Mouse (Mus musculus) embryonic facial prominence, embryonic 10.5 days (tissue): ENCODE data around the gene Khdc1c. TPM values are rescaled to one million over a fixed set of nuclear protein-coding genes. Genes with fewer than 3 reads are reported as not detected.

Experiments
- DNase-seq: peaks from one replicate; pipeline ENCODE4 v3.0.0-alpha.2; 2017; ENCODE audit warnings: low spot score
- H3K27ac ChIP-seq: fragments of 300-500 bp; sonication (generic); replicated peaks from 2 replicates; pipeline ENCODE4 v1.5.1; 2016; ENCODE audit warnings: mild to moderate bottlenecking
- H3K27me3 ChIP-seq: fragments of 300-500 bp; sonication (generic); replicated peaks from 2 replicates; pipeline ENCODE4 v1.6.1; 2016; ENCODE audit warnings: low read depth, mild to moderate bottlenecking; ENCODE audit not compliant: poor library complexity, severe bottlenecking
- H3K36me3 ChIP-seq: fragments of 300-500 bp; sonication (generic); replicated peaks from 2 replicates; pipeline ENCODE4 v1.6.1; 2016; ENCODE audit warnings: mild to moderate bottlenecking, moderate library complexity
- H3K4me1 ChIP-seq: fragments of 300-500 bp; sonication (generic); 2 replicates; pipeline ENCODE4 v1.6.1; 2016
- H3K4me3 ChIP-seq: fragments of 300-500 bp; sonication (generic); 2 replicates; pipeline ENCODE4 v1.5.1; 2016; ENCODE audit warnings: mild to moderate bottlenecking, moderate library complexity
- H3K9me3 ChIP-seq: fragments of 300-500 bp; sonication (generic); 2 replicates; pipeline ENCODE4 v1.6.1; 2016; ENCODE audit warnings: mild to moderate bottlenecking
- WGBS: fragments of 180-500 bp; shearing (Covaris S2); methylation state at CpG from one replicate; pipeline ENCODE4 v1.1.7; 2016; 5-methylcytosine and 5-hydroxymethylcytosine counted together
- polyA plus RNA-seq: library from polyadenylated mRNA; unstranded; fragments of >200 nt; fragmentation: Nextera tagmentation; extraction: Ambion mirVana; gene quantifications from 2 replicates; pipeline ENCODE4 v1.2.1, GENCODE M21; 2016

The Khdc1c gene
- polyA plus RNA-seq, 1 experiment from 2014 or later = not detected

GRCm38 (mm10) chr1:21383256-21383655 lies 15.1 kb downstream of the Khdc1c start, which contains the start of gene Khdc1b:
Gene Khdc1b (plus strand): TSS chr1:21383556.
- no peak within 1 kb of the TSS for H3K4me3 ChIP-seq
- no peaks in the 10 kb centered on the region for H3K27me3 ChIP-seq
- H3K9me3 ChIP-seq = peaks cover 4% of the 10 kb centered on the region; the same call in 1 of the 2 replicates
- H3K27ac ChIP-seq = no peak within 1 kb of the TSS
- DNase-seq = no peak
- no peaks in the 10 kb centered on the region for H3K36me3 ChIP-seq
- no peaks in the 10 kb centered on the region for H3K4me1 ChIP-seq
- WGBS = 73% methylated on average over 1 of the region's 1 CpGs

DNA sequence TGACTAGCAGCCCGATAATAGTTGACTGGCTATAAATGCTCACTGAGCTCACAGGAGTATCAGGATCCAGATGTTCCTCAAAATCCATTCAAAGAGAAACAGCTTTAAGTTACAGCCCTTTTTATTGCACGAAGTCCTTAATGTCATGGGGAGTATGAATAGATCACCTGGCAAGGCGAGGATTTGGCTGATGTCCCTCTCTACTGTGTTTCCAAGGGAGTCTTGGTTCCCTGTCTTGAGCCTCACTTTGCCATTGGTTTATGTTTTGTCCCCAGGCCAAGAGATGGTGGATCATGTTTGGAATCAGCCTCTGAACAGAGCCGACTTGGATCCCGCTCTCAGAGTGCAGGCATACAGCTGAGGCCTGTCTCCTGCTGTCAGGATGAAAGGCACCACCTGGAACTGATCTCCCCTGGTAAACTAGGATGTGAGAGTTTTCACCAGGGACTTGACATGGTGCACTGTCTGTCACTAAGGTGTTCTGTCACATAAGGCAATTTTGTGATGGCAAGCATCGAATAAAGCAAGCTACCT lies 23.1 kb downstream of the Khdc1c start:
- H3K9me3 ChIP-seq = no peaks in the 10 kb centered on the region
- no peak overlapping the region for H3K4me3 ChIP-seq
- 82% methylated on average over 6 of the region's 6 CpGs for WGBS
- no peak overlapping the region for H3K27ac ChIP-seq
- no peaks in the 10 kb centered on the region for H3K27me3 ChIP-seq
- no peaks in the 10 kb centered on the region for H3K4me1 ChIP-seq
- no peak for DNase-seq
- H3K36me3 ChIP-seq = no peaks in the 10 kb centered on the region

DNA sequence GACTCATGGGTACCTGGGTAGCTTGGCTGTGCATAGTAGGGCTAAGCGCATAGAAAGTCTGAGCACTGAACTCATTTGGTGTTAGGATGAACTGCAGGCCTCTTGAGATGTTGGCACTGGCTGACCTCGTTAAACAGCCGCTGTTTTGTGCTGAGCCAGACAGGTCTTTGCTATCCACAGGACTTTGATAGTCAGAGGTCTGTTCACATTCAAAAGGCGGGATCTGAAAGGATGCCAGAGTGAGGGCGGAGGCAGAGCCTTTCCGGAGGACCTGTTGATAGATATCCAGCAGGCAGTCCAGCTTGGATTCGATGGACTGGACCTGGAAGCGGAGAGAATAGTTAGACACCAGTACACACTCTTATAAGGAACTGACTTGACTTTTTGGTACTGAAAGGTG lies 34.7 kb downstream of the Khdc1c start:
- no peaks in the 10 kb centered on the region for H3K4me1 ChIP-seq
- 86% methylated on average over 8 of the region's 8 CpGs for WGBS
- no peak for DNase-seq
- H3K36me3 ChIP-seq = no peaks in the 10 kb centered on the region
- H3K27me3 ChIP-seq = no peaks in the 10 kb centered on the region
- H3K27ac ChIP-seq = no peak overlapping the region
- no peaks in the 10 kb centered on the region for H3K9me3 ChIP-seq
- no peak overlapping the region for H3K4me3 ChIP-seq

DNA sequence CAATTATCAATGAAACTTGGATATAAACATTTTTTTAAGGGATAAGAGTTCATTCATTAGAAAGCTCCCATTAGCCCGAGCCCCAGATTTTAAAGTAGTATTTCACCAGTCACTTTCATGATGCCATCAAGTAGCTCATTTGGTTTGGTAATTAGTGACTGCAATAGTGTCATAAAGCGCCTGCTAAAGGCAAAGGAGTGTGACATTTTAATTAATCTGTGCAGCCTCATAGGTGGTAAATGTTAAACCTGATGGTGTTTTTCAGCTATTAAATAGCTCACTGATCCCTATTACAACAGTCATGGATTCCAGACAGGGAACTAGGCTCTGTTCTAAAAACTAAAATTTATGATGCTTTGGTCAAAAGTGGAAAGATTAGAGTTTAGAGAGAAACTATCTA lies 39.1 kb downstream of the Khdc1c start:
- no peak for DNase-seq
- H3K4me3 ChIP-seq = no peak overlapping the region
- H3K36me3 ChIP-seq = no peaks in the 10 kb centered on the region
- WGBS = 83% methylated on average over 2 of the region's 2 CpGs
- H3K4me1 ChIP-seq = no peaks in the 10 kb centered on the region
- no peaks in the 10 kb centered on the region for H3K9me3 ChIP-seq
- H3K27me3 ChIP-seq = no peaks in the 10 kb centered on the region
- H3K27ac ChIP-seq = no peak overlapping the region

DNA sequence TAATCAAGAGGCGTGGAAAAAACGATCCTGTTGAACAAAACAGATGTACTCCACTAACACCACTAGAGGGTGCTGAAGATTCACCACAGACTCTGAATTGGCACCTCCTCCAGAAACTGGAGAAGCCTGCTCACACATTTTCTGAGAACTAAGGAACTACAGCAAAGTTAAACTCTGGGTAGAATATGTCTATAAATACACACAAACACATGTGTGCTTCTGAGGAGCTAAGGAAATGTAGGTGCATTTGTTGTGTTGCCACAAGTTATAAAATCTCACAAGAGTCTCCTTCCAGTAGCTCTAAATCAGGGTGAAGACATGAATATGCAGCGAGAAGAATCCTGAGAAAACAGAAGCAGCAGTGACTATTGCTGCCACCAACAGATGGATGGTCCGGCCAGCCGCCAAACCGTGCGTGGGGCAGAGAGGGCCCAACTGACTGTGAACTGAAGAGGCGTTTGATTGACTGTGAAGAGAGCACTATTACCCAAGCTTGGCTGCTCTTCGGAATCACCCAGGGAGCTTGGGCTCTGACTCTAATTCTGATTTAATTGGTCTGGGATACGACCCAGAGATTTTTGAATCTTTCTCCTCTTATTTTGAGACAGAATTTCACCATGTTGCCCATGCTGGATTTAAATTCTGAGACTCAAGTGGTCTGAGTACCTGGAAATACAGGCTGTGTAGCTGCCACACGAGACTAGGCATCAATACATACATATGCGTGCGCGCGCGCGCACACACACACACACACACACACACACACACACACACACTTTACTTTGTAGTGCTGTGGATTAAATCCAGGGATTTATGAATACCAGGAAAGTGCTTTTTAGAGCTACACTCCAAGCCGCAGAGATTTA lies 43.4 kb downstream of the Khdc1c start:
- Histone ChIP-seq H3K4me1 (no peaks in the 10 kb centered on the region), H3K36me3 (no peaks in the 10 kb centered on the region), H3K27me3 (no peaks in the 10 kb centered on the region), H3K27ac (no peak overlapping the region), H3K4me3 (no peak overlapping the region), H3K9me3 (no peaks in the 10 kb centered on the region)
- peak; percentile 30 for DNase-seq
- 63% methylated on average over 18 of the region's 18 CpGs for WGBS

DNA sequence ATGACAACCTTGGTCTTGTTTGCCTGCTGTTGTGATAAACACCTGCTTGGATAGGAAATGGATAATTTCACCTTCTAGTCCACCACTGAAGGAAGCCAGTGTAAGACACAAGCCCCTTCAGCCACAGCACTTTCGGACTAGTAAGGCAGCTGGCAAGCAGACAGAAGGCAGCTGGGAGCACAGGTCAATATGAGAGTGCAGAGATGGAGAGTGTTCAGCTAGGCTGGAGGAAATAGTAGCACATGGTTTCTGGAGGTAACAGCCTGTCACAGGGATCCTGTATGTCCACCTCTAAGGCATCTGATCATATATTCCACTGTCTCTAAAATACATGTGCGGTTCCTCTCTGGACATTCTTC lies 44.0 kb downstream of the Khdc1c start:
- no peak overlapping the region for H3K27ac ChIP-seq
- no peaks in the 10 kb centered on the region for H3K4me1 ChIP-seq
- WGBS = 86% methylated on average over 2 of the region's 2 CpGs
- H3K36me3 ChIP-seq = no peaks in the 10 kb centered on the region
- no peaks in the 10 kb centered on the region for H3K27me3 ChIP-seq
- no peaks in the 10 kb centered on the region for H3K9me3 ChIP-seq
- H3K4me3 ChIP-seq = no peak overlapping the region
- no peak for DNase-seq

DNA sequence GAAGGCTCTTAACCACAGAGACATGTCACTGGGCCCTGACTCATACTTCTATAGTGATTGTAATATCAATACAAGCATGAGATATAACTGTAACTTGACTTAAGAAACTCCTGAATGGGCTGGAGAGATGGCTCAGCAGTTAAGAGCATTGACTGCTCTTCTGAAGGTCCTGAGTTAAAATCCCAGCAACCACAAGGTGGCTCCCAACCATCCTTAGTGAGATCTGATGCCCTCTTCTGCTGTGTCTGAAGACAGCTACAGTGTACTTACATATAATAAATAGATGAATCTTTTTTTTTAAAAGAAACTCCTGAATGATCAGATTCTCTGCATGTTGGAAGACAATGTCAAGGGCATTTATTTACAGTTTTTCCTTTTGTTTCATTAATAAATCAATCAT lies 51.2 kb downstream of the Khdc1c start:
- no peaks in the 10 kb centered on the region for H3K27me3 ChIP-seq
- H3K9me3 ChIP-seq = no peaks in the 10 kb centered on the region
- H3K36me3 ChIP-seq = no peaks in the 10 kb centered on the region
- no peak overlapping the region for H3K27ac ChIP-seq
- H3K4me1 ChIP-seq = no peaks in the 10 kb centered on the region
- peak; percentile 11 for DNase-seq
- no peak overlapping the region for H3K4me3 ChIP-seq

Other genes starting within 250 kb of the Khdc1c start
- gene Tmem14a, start 149.8 kb upstream of the Khdc1c start, polyA plus RNA-seq = 7.9 TPM in 2 replicates
- 0.20 and 0.52 TPM in 2 replicates for gene Gsta3, start 127.7 kb upstream of the Khdc1c start, polyA plus RNA-seq
- not detected in 2 replicates for gene Khdc1a, start 18.7 kb upstream of the Khdc1c start, polyA plus RNA-seq
- gene Khdc1b, start 15.2 kb downstream of the Khdc1c start, polyA plus RNA-seq = not detected in 2 replicates